Mouse (Mus musculus) ES-Bruce4 (cell line): ENCODE results near the gene Raf1. TPM values are rescaled to one million over a fixed set of nuclear protein-coding genes. Genes with fewer than 3 reads are reported as not detected.

Source experiments
- H3K27ac ChIP-seq: 2 replicates; pipeline ENCODE4 v1.5.1; 2012; ENCODE audit warnings: low read length, inconsistent platforms; ENCODE audit not compliant: insufficient read depth
- H3K27me3 ChIP-seq: 2 replicates; pipeline ENCODE4 v1.6.1; 2012; ENCODE audit warnings: mild to moderate bottlenecking, low read length, inconsistent platforms; ENCODE audit not compliant: control insufficient read depth, poor library complexity, insufficient read depth, severe bottlenecking
- H3K36me3 ChIP-seq: 2 replicates; pipeline ENCODE4 v1.6.1; 2012; ENCODE audit warnings: inconsistent platforms, mild to moderate bottlenecking, low read length, moderate library complexity; ENCODE audit not compliant: control insufficient read depth, poor library complexity, insufficient read depth, severe bottlenecking
- H3K4me1 ChIP-seq: one replicate; pipeline ENCODE4 v1.8.1; 2011; ENCODE audit warnings: low read length; ENCODE audit not compliant: control insufficient read depth, insufficient read depth
- H3K4me3 ChIP-seq: 2 replicates; pipeline ENCODE4 v1.5.1; 2011; ENCODE audit warnings: low read depth, mild to moderate bottlenecking, low read length
- H3K9ac ChIP-seq: 2 replicates; pipeline ENCODE4 v1.6.1; 2012; ENCODE audit warnings: low read depth, mild to moderate bottlenecking, inconsistent platforms; ENCODE audit not compliant: poor library complexity, severe bottlenecking
- H3K9me3 ChIP-seq: replicated peaks from 2 replicates; pipeline ENCODE4 v1.6.1; 2012; ENCODE audit warnings: mild to moderate bottlenecking, low read length, inconsistent platforms; ENCODE audit not compliant: control insufficient read depth, poor library complexity, insufficient read depth, severe bottlenecking
- CTCF ChIP-seq: IDR thresholded peaks from one replicate; pipeline ENCODE4 v1.8.1; 2011; ENCODE audit warnings: low read depth, low read length
- EP300 ChIP-seq: IDR thresholded peaks from 2 replicates; pipeline ENCODE4 v1.6.1; 2011; ENCODE audit warnings: low read depth, low read length; ENCODE audit not compliant: insufficient read depth
- POLR2A ChIP-seq: IDR thresholded peaks from one replicate; pipeline ENCODE4 v1.8.1; 2011; ENCODE audit warnings: low read length; ENCODE audit not compliant: insufficient read depth
- polyA plus RNA-seq: library from polyadenylated mRNA; stranded (reverse); fragments of >200 nt; gene quantifications from 2 replicates; pipeline ENCODE4 v1.2.4, GENCODE M21; 2011; ENCODE audit warnings: low read depth; ENCODE audit not compliant: missing spikeins, insufficient read depth, insufficient read length

The Raf1 gene
- polyA plus RNA-seq, 1 experiment, result 81.1 TPM

GRCm38 (mm10) chr6:115701302-115701701 lies 24.9 kb upstream of the Raf1 start:
- H3K4me1 ChIP-seq, result peaks cover 2% of the 10 kb centered on the region
- H3K27ac ChIP-seq, result no peak overlapping the region
- H3K9ac ChIP-seq, result no peak overlapping the region
- no peaks in the 10 kb centered on the region for H3K27me3 ChIP-seq
- H3K36me3 ChIP-seq, result no peaks in the 10 kb centered on the region
- H3K9me3 ChIP-seq, result no peaks in the 10 kb centered on the region
- TF ChIP-seq EP300, result no peak
- peak; percentile 61 for TF ChIP-seq CTCF
- H3K4me3 ChIP-seq, result peak overlapping the region; percentile 16; the same call in 1 of the 2 replicates

GRCm38 (mm10) chr6:115700778-115701177 lies 24.3 kb upstream of the Raf1 start:
- Histone ChIP-seq H3K9me3 (no peaks in the 10 kb centered on the region), H3K27ac (no peak overlapping the region)
- TF ChIP-seq POLR2A (no peak), EP300 (no peak), CTCF (no peak)

DNA sequence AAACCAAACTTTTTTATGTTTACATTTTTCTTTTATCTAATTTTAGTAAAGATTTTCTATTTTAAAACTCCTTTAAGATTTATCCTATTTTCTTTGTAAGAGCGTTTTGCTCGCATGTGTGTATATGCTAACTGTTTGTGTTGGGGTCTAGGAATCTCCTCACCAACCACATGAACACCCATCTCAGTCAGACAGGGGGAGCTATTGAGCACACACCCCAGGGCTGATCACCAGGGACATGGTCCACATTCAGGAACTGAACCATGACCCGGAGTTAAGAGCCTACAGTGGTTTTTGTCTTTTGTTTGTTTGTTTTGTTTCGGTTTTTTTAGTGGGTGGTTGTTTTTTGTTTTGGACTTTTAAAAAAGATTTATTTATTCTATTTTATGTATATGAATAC lies 22.3 kb upstream of the Raf1 start:
- TF ChIP-seq POLR2A (no peak), CTCF (peak; percentile 70), EP300 (no peak)
- no peak overlapping the region for H3K9ac ChIP-seq
- H3K4me3 ChIP-seq, result no peak overlapping the region
- H3K9me3 ChIP-seq, result no peaks in the 10 kb centered on the region
- H3K36me3 ChIP-seq, result no peaks in the 10 kb centered on the region
- H3K4me1 ChIP-seq, result peaks cover 7% of the 10 kb centered on the region
- H3K27ac ChIP-seq, result no peak overlapping the region
- H3K27me3 ChIP-seq, result no peaks in the 10 kb centered on the region

More at GRCm38 (mm10) chr6:115700778-115701177, 24.3 kb upstream of the Raf1 start:
- H3K4me3 ChIP-seq, result no peak overlapping the region
- H3K36me3 ChIP-seq, result no peaks in the 10 kb centered on the region
- H3K4me1 ChIP-seq, result peaks cover 2% of the 10 kb centered on the region
- no peaks in the 10 kb centered on the region for H3K27me3 ChIP-seq
- no peak overlapping the region for H3K9ac ChIP-seq

DNA sequence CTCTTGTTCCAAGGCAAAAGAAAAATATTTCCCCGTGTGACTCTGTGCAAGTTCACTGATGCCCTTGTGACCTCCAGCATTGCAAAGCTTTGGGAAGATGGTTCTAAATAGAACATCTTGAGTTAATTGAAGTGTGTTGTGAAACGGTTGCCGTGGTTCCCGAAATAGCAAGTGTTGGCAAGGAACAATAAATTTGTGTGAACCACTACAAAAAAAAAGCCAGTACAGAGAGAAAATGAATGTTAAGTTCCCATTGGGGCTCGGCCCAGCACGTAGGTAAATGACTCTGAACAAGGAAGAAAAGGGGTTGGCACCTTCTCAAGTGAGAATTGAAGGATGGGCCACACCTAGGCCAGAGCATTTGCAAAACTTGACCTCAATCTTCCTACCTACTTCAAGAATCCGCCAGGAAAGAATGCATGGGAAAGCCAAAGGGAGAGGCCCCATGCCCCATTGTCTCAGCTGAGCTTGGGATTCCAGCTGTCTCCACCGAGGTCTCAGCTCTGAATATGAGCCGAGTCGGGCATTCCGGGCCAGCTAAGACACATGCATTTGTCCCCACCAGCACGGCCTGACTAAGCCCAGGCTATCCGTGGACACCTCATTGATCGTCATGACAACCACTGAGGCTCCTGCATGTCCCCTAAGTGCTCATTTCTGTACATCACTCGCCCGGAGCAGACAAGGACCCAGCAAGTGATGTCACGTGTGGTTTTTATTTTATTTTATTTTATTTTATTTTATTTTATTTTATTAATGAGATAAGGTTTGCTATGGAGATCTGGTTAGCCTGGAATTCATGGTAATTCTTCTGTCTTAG lies 21.5 kb upstream of the Raf1 start:
- Histone ChIP-seq H3K4me1 (peaks cover 7% of the 10 kb centered on the region), H3K9ac (no peak overlapping the region), H3K9me3 (no peaks in the 10 kb centered on the region), H3K36me3 (no peaks in the 10 kb centered on the region), H3K4me3 (no peak overlapping the region), H3K27me3 (no peaks in the 10 kb centered on the region), H3K27ac (peak overlapping the region; percentile 72)
- TF ChIP-seq POLR2A, result no peak
- TF ChIP-seq EP300, result peak; percentile 34; the same call in 1 of the 2 replicates

GRCm38 (mm10) chr6:115696707-115697215 lies 20.3 kb upstream of the Raf1 start:
- Histone ChIP-seq H3K4me3 (no peak overlapping the region), H3K36me3 (no peaks in the 10 kb centered on the region), H3K27me3 (no peaks in the 10 kb centered on the region), H3K27ac (no peak overlapping the region), H3K4me1 (peaks cover 7% of the 10 kb centered on the region), H3K9ac (no peak overlapping the region), H3K9me3 (no peaks in the 10 kb centered on the region)
- peak; percentile 8 for TF ChIP-seq CTCF
- no peak for TF ChIP-seq POLR2A
- TF ChIP-seq EP300, result peak; percentile 69

GRCm38 (mm10) chr6:115695124-115695523 lies 18.7 kb upstream of the Raf1 start:
- no peaks in the 10 kb centered on the region for H3K9me3 ChIP-seq
- peaks cover 7% of the 10 kb centered on the region for H3K4me1 ChIP-seq
- no peak for TF ChIP-seq EP300
- no peak overlapping the region for H3K4me3 ChIP-seq
- H3K27ac ChIP-seq, result no peak overlapping the region
- H3K27me3 ChIP-seq, result no peaks in the 10 kb centered on the region
- H3K36me3 ChIP-seq, result no peaks in the 10 kb centered on the region
- H3K9ac ChIP-seq, result 0 out of 2 replicates have a peak overlapping the region, but pooled peaks have one; percentile 2
